Mouse (Mus musculus) left cerebral cortex, postnatal 36 days (tissue): ENCODE measurements at regions not wholly inside any gene's neighbourhood (a gene's known extent, or its start where the extent isn't known, plus 50 kb on each side); places are given as distances from the start of the nearest gene placed in this dataset.
"Not testable (repeated sequence)": the region's sequence is repeated elsewhere in the genome, so short reads cannot be mapped to it uniquely, and the experiment has no call there.

Experiments used
- DNase-seq, 2 experiments: peaks; one replicate each; pipeline ENCODE4 v3.0.0; 2021 to 2022; ENCODE audit warnings: low spot score in 2 of 2, mixed read lengths in 1 of 2
- intact Hi-C: fragments of 180-260 bp; cut with DNase I; formaldehyde crosslinking; loops from one replicate; pipeline ENCODE4 v1.15.1; 2025

DNA sequence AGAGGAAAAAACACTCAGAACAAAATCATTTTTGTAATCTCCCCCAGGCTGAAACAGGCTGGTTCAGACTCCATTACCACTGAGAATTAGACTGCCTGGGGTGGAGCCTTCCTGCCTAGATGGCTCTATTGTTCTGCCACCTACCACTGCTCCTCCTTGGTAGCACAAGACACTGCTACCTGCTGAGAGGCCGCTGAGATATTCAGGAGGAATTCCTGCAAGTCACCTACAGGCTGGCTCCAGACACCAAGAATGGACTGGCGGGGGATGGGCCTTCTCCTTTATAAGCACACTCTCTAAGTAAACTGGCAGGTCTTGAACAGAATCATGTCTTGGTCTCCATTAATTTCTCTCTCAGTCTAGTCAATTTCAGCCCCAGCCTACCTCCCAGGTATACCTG lies 3289.4 kb downstream of the Gm37988 start:
- no peak for DNase-seq
- intact Hi-C loops, result no loop called here

DNA sequence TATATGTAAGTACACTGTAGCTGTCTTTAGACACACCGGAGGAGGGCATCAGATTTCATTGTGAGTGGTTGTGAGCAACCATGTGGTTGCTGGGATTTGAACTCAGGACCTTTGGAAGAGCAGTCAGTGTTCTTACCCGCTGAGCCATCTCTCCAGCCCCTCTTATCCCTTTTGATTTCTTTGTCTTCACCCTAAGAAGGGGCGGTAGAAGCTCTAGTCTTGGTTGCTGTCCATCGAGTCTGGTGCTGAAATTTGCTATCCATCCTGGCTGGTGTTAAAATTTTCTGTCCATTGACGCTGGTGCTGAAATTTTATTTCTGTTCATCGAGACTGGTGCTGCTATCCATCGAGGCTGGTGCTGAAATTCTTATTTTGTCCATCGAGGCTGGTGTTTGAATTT lies 3290.9 kb upstream of the A830018L16Rik start:
- intact Hi-C loops, DNase-seq: not testable (repeated sequence)

DNA sequence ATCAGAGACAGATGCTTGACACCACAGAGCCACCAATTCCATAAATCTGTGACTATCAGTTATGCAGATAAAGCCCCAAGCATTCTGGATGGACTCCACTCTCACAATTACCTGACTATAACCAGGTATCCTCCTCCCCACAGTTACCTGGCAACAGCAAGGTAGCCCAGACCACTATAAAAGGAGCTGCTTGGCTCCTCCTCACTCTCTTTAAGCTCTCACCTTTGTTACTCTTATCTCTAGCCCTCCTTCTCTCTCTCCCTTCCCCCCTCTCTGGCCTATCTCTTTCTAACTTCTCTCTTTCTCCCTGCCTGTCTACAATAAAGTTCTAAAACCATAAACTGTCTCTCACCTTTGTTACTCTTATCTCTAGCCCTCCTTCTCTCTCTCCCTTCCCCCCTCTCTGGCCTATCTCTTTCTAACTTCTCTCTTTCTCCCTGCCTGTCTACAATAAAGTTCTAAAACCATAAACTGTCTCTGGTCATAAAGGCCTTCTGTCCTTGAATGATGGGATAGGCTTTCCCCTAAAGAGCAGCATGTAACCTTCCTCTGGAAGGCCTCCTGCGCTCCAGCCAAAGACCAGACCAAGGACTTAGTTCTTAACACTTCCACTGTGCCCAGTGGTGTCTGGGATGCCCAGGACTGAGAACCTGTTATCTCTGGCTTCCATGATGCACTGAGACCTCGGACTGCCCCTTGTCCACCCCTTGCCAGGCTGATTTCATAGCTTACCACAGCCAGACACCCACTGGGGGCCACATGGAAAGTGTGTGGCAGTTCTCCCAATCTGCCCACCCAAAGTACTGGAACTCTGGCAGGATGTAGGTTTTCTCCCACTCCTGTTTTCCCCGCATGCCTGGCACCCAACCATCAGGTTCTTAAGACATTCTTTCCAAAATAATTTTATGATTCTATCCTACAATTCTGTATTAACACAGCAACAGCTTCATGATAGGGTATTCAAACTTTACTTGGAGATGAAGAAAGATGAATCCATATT lies 3279.2 kb upstream of the A830018L16Rik start:
- intact Hi-C loops, result not testable (repeated sequence)
- DNase-seq, result peak in 1 of 2 experiments; percentile 5

DNA sequence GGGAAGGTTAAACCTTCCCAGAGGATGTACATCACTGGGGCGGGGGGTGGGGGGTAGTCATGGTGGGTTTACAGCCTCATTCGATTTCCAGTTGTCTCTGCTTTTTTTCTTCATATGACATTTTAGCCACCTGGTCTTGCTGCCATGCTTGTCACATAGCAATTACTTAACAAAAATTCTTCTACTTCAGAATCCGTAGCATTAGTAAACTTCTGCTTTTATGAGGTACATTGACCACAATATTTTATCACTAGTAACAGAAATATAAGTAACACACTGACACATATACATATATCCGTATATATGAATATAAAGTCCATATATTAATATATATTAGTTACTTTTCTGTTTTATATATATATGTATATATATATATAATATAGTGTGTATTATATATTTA lies 3271.3 kb upstream of the A830018L16Rik start:
- DNase-seq, result no peak
- intact Hi-C loops, result no loop called here

DNA sequence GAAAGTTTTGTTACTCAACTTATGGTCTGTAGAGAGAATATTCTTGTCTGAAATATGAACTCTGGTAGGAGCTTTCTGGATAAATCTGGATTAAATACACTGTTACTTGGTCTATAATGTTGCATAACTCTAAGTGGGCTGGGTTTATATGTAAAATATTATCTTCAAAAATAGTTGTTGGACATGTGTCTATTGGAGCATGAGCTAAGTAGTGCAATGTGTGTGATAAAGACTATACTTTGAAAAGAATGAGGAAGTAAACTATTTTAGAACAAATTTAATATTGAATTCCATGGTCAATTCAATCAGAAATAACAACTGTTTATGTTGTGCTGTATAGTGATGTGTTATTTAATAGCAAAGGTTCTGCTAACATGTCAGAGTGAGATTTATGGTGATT lies 3240.7 kb upstream of the A830018L16Rik start:
- DNase-seq, result no peak
- intact Hi-C loops, result no loop called here
